Mouse (Mus musculus) lung, embryonic 15.5 days (tissue): ENCODE results near the gene Gstt3. TPM values are rescaled to one million over a fixed set of nuclear protein-coding genes. Genes with fewer than 3 reads are reported as not detected.

Source experiments
- ATAC-seq: fragments of 200-750 bp; cut with Nextera tagmentation; 2 replicates; pipeline ENCODE4 v1.8.0; 2017; ENCODE audit warnings: moderate number of reproducible peaks, borderline replicate concordance; ENCODE audit not compliant: low FRiP score, low TSS enrichment; ENCODE audit errors: extremely low read depth
- H3K27ac ChIP-seq: fragments of 300-500 bp; sonication (generic); 2 replicates; pipeline ENCODE4 v1.5.1; 2015; ENCODE audit warnings: moderate library complexity, mild to moderate bottlenecking, inconsistent platforms
- H3K27me3 ChIP-seq: fragments of 300-500 bp; sonication (generic); 2 replicates; pipeline ENCODE4 v1.6.1; 2015; ENCODE audit warnings: inconsistent platforms
- H3K36me3 ChIP-seq: fragments of 300-500 bp; sonication (generic); 2 replicates; pipeline ENCODE4 v1.6.1; 2015; ENCODE audit warnings: inconsistent platforms
- H3K4me1 ChIP-seq: fragments of 300-500 bp; sonication (generic); 2 replicates; pipeline ENCODE4 v1.6.1; 2015; ENCODE audit warnings: inconsistent platforms
- H3K4me2 ChIP-seq: fragments of 300-500 bp; sonication (generic); 2 replicates; pipeline ENCODE4 v1.6.1; 2015; ENCODE audit warnings: inconsistent platforms, mild to moderate bottlenecking, moderate library complexity
- H3K4me3 ChIP-seq: fragments of 300-500 bp; sonication (generic); 2 replicates; pipeline ENCODE4 v1.5.1; 2015; ENCODE audit warnings: mild to moderate bottlenecking, inconsistent platforms
- H3K9ac ChIP-seq: fragments of 300-500 bp; sonication (generic); 2 replicates; pipeline ENCODE4 v1.6.1; 2015; ENCODE audit warnings: inconsistent platforms
- H3K9me3 ChIP-seq: fragments of 300-500 bp; sonication (generic); 2 replicates; pipeline ENCODE4 v1.6.1; 2016; ENCODE audit warnings: inconsistent platforms
- WGBS: fragments of 180-500 bp; shearing (Covaris S2); methylation state at CpG from one replicate; pipeline ENCODE4 v1.1.7; 2015; 5-methylcytosine and 5-hydroxymethylcytosine counted together
- polyA plus RNA-seq: library from polyadenylated mRNA; unstranded; fragments of >200 nt; fragmentation: Nextera tagmentation; extraction: Ambion mirVana; gene quantifications from 2 replicates; pipeline ENCODE4 v1.2.1, GENCODE M21; 2015

The Gstt3 gene
- polyA plus RNA-seq, 1 experiment from 2014 or later = 27.8 TPM

DNA sequence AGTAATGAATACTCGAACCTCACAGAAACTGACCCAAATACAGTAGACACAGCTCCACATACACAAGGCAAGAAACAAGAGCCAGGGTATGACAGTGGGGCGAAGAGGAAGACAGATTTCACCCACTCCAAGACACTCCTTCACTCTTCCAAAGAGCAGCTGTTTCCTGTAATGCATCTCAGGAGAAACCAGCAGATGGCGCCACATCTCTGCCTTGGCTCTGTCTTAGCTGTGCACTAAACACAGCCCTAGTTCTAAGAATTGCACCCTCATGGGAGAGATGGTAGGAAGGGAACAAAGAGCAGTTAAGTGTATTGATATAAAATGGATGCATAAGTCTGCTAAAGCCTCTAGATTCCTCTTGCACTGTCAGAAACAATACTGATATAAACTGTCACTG, 37.2 kb downstream of the Gstt3 start:
- no peak overlapping the region for H3K9ac ChIP-seq
- H3K27ac ChIP-seq = no peak overlapping the region
- ATAC-seq = no peak
- no peak overlapping the region for H3K4me3 ChIP-seq
- H3K9me3 ChIP-seq = no peaks in the 10 kb centered on the region
- WGBS = 38% methylated on average over 3 of the region's 3 CpGs
- peaks cover 74% of the 10 kb centered on the region for H3K36me3 ChIP-seq
- no peaks in the 10 kb centered on the region for H3K4me1 ChIP-seq
- H3K27me3 ChIP-seq = no peaks in the 10 kb centered on the region
- H3K4me2 ChIP-seq = no peak overlapping the region

DNA sequence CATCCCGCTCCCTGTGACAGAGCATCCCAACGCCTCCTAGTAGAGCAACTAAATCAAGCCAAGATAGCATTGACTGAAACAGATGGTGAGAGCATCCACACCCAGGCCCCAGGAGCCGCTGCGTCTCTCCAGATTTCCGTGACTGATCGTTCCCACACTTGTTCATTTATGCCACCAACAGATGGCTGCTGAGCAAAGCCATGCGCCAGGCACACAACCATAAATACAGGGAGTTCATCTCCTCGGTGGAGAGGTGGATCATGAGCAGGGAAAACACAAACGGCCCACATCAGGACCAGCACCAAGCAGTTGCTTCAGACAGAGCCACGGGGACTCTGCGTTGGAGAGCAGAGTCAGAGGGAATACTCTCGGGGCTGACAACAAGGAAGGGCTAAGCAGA, 37.8 kb downstream of the Gstt3 start:
- H3K27me3 ChIP-seq = no peaks in the 10 kb centered on the region
- H3K9me3 ChIP-seq = no peaks in the 10 kb centered on the region
- H3K36me3 ChIP-seq = peaks cover 77% of the 10 kb centered on the region
- no peak overlapping the region for H3K9ac ChIP-seq
- ATAC-seq = no peak
- no peak overlapping the region for H3K4me3 ChIP-seq
- H3K4me1 ChIP-seq = no peaks in the 10 kb centered on the region
- no peak overlapping the region for H3K4me2 ChIP-seq
- H3K27ac ChIP-seq = no peak overlapping the region
- WGBS = 93% methylated on average over 12 of the region's 12 CpGs

DNA sequence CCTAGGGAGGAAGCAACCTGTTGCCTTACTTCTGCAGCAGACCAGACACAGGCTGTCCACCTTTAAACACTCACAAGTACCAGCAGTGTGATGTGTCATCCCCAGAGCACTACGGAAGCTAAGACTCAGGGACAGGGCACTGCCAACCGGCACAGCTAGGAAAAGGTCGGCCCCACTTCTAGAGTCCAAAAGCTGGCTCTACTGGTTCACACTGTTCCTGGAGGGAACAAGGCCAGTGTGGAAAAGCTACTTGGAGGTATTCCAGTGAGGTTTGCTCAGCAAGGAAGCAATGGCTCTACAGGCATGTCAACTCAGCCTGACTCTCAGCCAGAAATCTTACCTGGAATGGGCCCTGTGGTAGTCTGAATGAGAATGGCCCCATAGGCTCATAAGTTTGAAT, 40.3 kb downstream of the Gstt3 start:
- Histone ChIP-seq H3K27ac (no peak overlapping the region), H3K4me2 (no peak overlapping the region), H3K36me3 (peaks cover 71% of the 10 kb centered on the region), H3K27me3 (no peaks in the 10 kb centered on the region), H3K4me3 (no peak overlapping the region), H3K9me3 (no peaks in the 10 kb centered on the region), H3K4me1 (no peaks in the 10 kb centered on the region), H3K9ac (no peak overlapping the region)
- 92% methylated on average over 3 of the region's 3 CpGs for WGBS
- ATAC-seq = no peak

- H3K27me3 ChIP-seq = no peaks in the 10 kb centered on the region
- H3K9ac ChIP-seq = no peak overlapping the region
Measured at GRCm38 (mm10) chr10:75725449-75725848, 55.8 kb downstream of the Gstt3 start.

More at GRCm38 (mm10) chr10:75725449-75725848, 55.8 kb downstream of the Gstt3 start:
- no peaks in the 10 kb centered on the region for H3K4me1 ChIP-seq
- H3K36me3 ChIP-seq = peaks cover 57% of the 10 kb centered on the region
- 89% methylated on average over 7 of the region's 7 CpGs for WGBS
- no peaks in the 10 kb centered on the region for H3K9me3 ChIP-seq
- no peak overlapping the region for H3K27ac ChIP-seq
- no peak overlapping the region for H3K4me3 ChIP-seq
- ATAC-seq = no peak
- H3K4me2 ChIP-seq = no peak overlapping the region

Other genes with a start within 250 kb of the Gstt3 start
- gene Lrrc75b, start 221.1 kb downstream of the Gstt3 start, polyA plus RNA-seq = 0.72 and 1.1 TPM in 2 replicates
- gene Ggt1, start 219.8 kb downstream of the Gstt3 start, polyA plus RNA-seq = 1.2 and 2.0 TPM in 2 replicates
- 1.3 and 2.9 TPM in 2 replicates for gene Ggt5, start 192.1 kb downstream of the Gstt3 start, polyA plus RNA-seq
- 6.2 and 8.6 TPM in 2 replicates for gene Susd2, start 137.4 kb downstream of the Gstt3 start, polyA plus RNA-seq
- gene Cabin1, start 17.1 kb downstream of the Gstt3 start, polyA plus RNA-seq = 30.7 and 38.7 TPM in 2 replicates
- gene Ddt, start 8.0 kb downstream of the Gstt3 start, polyA plus RNA-seq = 62.2 and 79.4 TPM in 2 replicates
- not detected in 2 replicates for gene Gm20441, start 460 bp downstream of the Gstt3 start, polyA plus RNA-seq
- gene Gstt1, start 17.2 kb upstream of the Gstt3 start, polyA plus RNA-seq = 31.7 and 31.9 TPM in 2 replicates
- not detected in 2 replicates for gene Gstt4, start 41.1 kb upstream of the Gstt3 start, polyA plus RNA-seq
- gene Gstt2, start 56.0 kb upstream of the Gstt3 start, polyA plus RNA-seq = 37.3 and 39.1 TPM in 2 replicates
- 1,625 and 1,841 TPM in 2 replicates for gene Mif, start 78.8 kb upstream of the Gstt3 start, polyA plus RNA-seq
- gene Derl3, start 112.0 kb upstream of the Gstt3 start, polyA plus RNA-seq = 1.8 and 2.5 TPM in 2 replicates
- gene Smarcb1, start 140.2 kb upstream of the Gstt3 start, polyA plus RNA-seq = 205 and 213 TPM in 2 replicates
- gene Chchd10, start 151.7 kb upstream of the Gstt3 start, polyA plus RNA-seq = 51.1 and 55.3 TPM in 2 replicates
- 75.9 and 83.4 TPM in 2 replicates for gene Mmp11, start 155.1 kb upstream of the Gstt3 start, polyA plus RNA-seq
- 0.42 and 0.59 TPM in 2 replicates for gene Gm867, start 159.3 kb upstream of the Gstt3 start, polyA plus RNA-seq
- gene Vpreb3, start 161.6 kb upstream of the Gstt3 start, polyA plus RNA-seq = 0.55 and 0.95 TPM in 2 replicates
- 0.05 TPM in 1 of 2 replicates, not detected in the other for gene Gm5134, start 173.1 kb upstream of the Gstt3 start, polyA plus RNA-seq